Mouse (Mus musculus) limb, embryonic 13.5 days (tissue): ENCODE measurements around the gene Sh3bp1. TPM values are rescaled to one million over a fixed set of nuclear protein-coding genes. Genes with fewer than 3 reads are reported as not detected.
"Not testable (repeated sequence)": the region's sequence is repeated elsewhere in the genome, so short reads cannot be mapped to it uniquely, and the experiment has no call there.

Experiments used
- ATAC-seq: fragments of 200-750 bp; cut with Nextera tagmentation; 2 replicates; pipeline ENCODE4 v1.8.0; 2017; ENCODE audit warnings: low read depth, moderate number of reproducible peaks, moderate TSS enrichment; ENCODE audit not compliant: low FRiP score
- H3K27ac ChIP-seq: fragments of 300-500 bp; sonication (generic); 2 replicates; pipeline ENCODE4 v1.5.1; 2015; ENCODE audit warnings: inconsistent platforms, mild to moderate bottlenecking, moderate library complexity
- H3K27me3 ChIP-seq: fragments of 300-500 bp; sonication (generic); 2 replicates; pipeline ENCODE4 v1.6.1; 2015; ENCODE audit warnings: mild to moderate bottlenecking, inconsistent platforms
- H3K36me3 ChIP-seq: fragments of 300-500 bp; sonication (generic); 2 replicates; pipeline ENCODE4 v1.6.1; 2015; ENCODE audit warnings: inconsistent platforms, mild to moderate bottlenecking, moderate library complexity
- H3K4me1 ChIP-seq: fragments of 300-500 bp; sonication (generic); 2 replicates; pipeline ENCODE4 v1.6.1; 2015; ENCODE audit warnings: inconsistent platforms
- H3K4me2 ChIP-seq: fragments of 300-500 bp; sonication (generic); replicated peaks from 2 replicates; pipeline ENCODE4 v1.6.1; 2015; ENCODE audit warnings: inconsistent platforms, mild to moderate bottlenecking, moderate library complexity
- H3K4me3 ChIP-seq: fragments of 300-500 bp; sonication (generic); 2 replicates; pipeline ENCODE4 v1.5.1; 2015; ENCODE audit warnings: moderate library complexity, mild to moderate bottlenecking, inconsistent platforms
- H3K9ac ChIP-seq: fragments of 300-500 bp; sonication (generic); 2 replicates; pipeline ENCODE4 v1.6.1; 2015; ENCODE audit warnings: mild to moderate bottlenecking, inconsistent platforms
- H3K9me3 ChIP-seq: fragments of 300-500 bp; sonication (generic); 2 replicates; pipeline ENCODE4 v1.6.1; 2016; ENCODE audit warnings: inconsistent platforms
- WGBS: fragments of 180-500 bp; shearing (Covaris S2); methylation state at CpG from one replicate; pipeline ENCODE4 v1.1.7; 2015; 5-methylcytosine and 5-hydroxymethylcytosine counted together
- polyA plus RNA-seq: library from polyadenylated mRNA; unstranded; fragments of >200 nt; fragmentation: Nextera tagmentation; extraction: Ambion mirVana; gene quantifications from 2 replicates; pipeline ENCODE4 v1.2.1, GENCODE M21; 2015

Gene Sh3bp1
- polyA plus RNA-seq, 1 experiment from 2014 or later = 51.3 TPM

GRCm38 (mm10) chr15:78868398-78868797 lies 31.2 kb upstream of the Sh3bp1 start:
- Histone ChIP-seq H3K4me2 (no peak overlapping the region), H3K27ac (peak overlapping the region; percentile 67), H3K36me3 (no peaks in the 10 kb centered on the region), H3K27me3 (no peaks in the 10 kb centered on the region), H3K4me1 (peaks cover 16% of the 10 kb centered on the region), H3K9me3 (no peaks in the 10 kb centered on the region), H3K4me3 (no peak overlapping the region), H3K9ac (no peak overlapping the region; the same call in 1 of the 2 replicates)
- 13% methylated on average over 9 of the region's 9 CpGs for WGBS
- peak; percentile 57; the same call in 1 of the 2 replicates for ATAC-seq

- ATAC-seq = peak; percentile 38; the same call in 1 of the 2 replicates
- Histone ChIP-seq H3K4me2 (no peak overlapping the region), H3K9me3 (no peaks in the 10 kb centered on the region), H3K27ac (peak overlapping the region; percentile 67), H3K4me3 (no peak overlapping the region), H3K4me1 (peaks cover 13% of the 10 kb centered on the region), H3K36me3 (no peaks in the 10 kb centered on the region), H3K9ac (no peak overlapping the region; the same call in 1 of the 2 replicates), H3K27me3 (no peaks in the 10 kb centered on the region)
- 56% methylated on average over 7 of the region's 7 CpGs for WGBS
Observed at GRCm38 (mm10) chr15:78868826-78869233, 30.7 kb upstream of the Sh3bp1 start.

- ATAC-seq = no peak
- Histone ChIP-seq H3K9ac (no peak overlapping the region), H3K27me3 (no peaks in the 10 kb centered on the region), H3K4me1 (peaks cover 13% of the 10 kb centered on the region), H3K36me3 (no peaks in the 10 kb centered on the region), H3K4me3 (no peak overlapping the region), H3K27ac (no peak overlapping the region), H3K4me2 (no peak overlapping the region), H3K9me3 (no peaks in the 10 kb centered on the region)
- WGBS = 27% methylated on average over 6 of the region's 6 CpGs
Observed at GRCm38 (mm10) chr15:78869775-78870174, 29.8 kb upstream of the Sh3bp1 start.

GRCm38 (mm10) chr15:78872021-78872608 lies 27.5 kb upstream of the Sh3bp1 start:
- Histone ChIP-seq H3K9ac (no peak overlapping the region), H3K9me3 (no peaks in the 10 kb centered on the region), H3K36me3 (no peaks in the 10 kb centered on the region), H3K4me2 (no peak overlapping the region), H3K4me3 (no peak overlapping the region), H3K27me3 (no peaks in the 10 kb centered on the region), H3K4me1 (peaks cover 30% of the 10 kb centered on the region), H3K27ac (no peak overlapping the region)
- ATAC-seq = no peak
- WGBS = 49% methylated on average over 5 of the region's 5 CpGs

GRCm38 (mm10) chr15:78873803-78874435 lies 25.6 kb upstream of the Sh3bp1 start:
- Histone ChIP-seq H3K4me2 (no peak overlapping the region), H3K9me3 (no peaks in the 10 kb centered on the region), H3K4me3 (no peak overlapping the region), H3K27ac (no peak overlapping the region), H3K4me1 (peaks cover 30% of the 10 kb centered on the region), H3K9ac (no peak overlapping the region), H3K27me3 (no peaks in the 10 kb centered on the region), H3K36me3 (no peaks in the 10 kb centered on the region)
- 53% methylated on average over 13 of the region's 13 CpGs for WGBS
- no peak for ATAC-seq

- no peaks in the 10 kb centered on the region; the same call in 1 of the 2 replicates for H3K36me3 ChIP-seq
- no peak overlapping the region for H3K4me3 ChIP-seq
- 78% methylated on average over 8 of the region's 8 CpGs for WGBS
- no peak for ATAC-seq
- H3K27ac ChIP-seq = no peak overlapping the region
- no peaks in the 10 kb centered on the region for H3K9me3 ChIP-seq
- no peak overlapping the region; the same call in 1 of the 2 replicates for H3K9ac ChIP-seq
- H3K4me2 ChIP-seq = no peak overlapping the region
- peaks cover 38% of the 10 kb centered on the region for H3K4me1 ChIP-seq
- H3K27me3 ChIP-seq = no peaks in the 10 kb centered on the region
Observed at GRCm38 (mm10) chr15:78874989-78875388, 24.6 kb upstream of the Sh3bp1 start.

- Histone ChIP-seq H3K36me3 (peaks cover 5% of the 10 kb centered on the region; the same call in 1 of the 2 replicates), H3K27me3 (no peaks in the 10 kb centered on the region), H3K9me3 (no peaks in the 10 kb centered on the region), H3K4me3 (peak overlapping the region; percentile 70; the same call in 1 of the 2 replicates), H3K9ac (no peak overlapping the region), H3K4me2 (peak overlapping the region; percentile 91), H3K27ac (peak overlapping the region; percentile 98), H3K4me1 (peaks cover 38% of the 10 kb centered on the region)
- no peak for ATAC-seq
- WGBS = 83% methylated on average over 5 of the region's 5 CpGs
Observed at GRCm38 (mm10) chr15:78875537-78875936, 24.0 kb upstream of the Sh3bp1 start.

GRCm38 (mm10) chr15:78876258-78876696 lies 23.3 kb upstream of the Sh3bp1 start:
- peak; percentile 16; the same call in 1 of the 2 replicates for ATAC-seq

GRCm38 (mm10) chr15:78876991-78877809 lies 22.4 kb upstream of the Sh3bp1 start, which contains the start of gene Gga1:
Gene Gga1, plus strand, starts transcription at chr15:78877190.
- WGBS = under 1% methylated on average over 78 of the region's 95 CpGs
- peaks cover 38% of the 10 kb centered on the region for H3K4me1 ChIP-seq

More at GRCm38 (mm10) chr15:78876258-78876696, 23.3 kb upstream of the Sh3bp1 start:
- H3K27ac ChIP-seq = peak overlapping the region; percentile 98
- peak overlapping the region; percentile 89 for H3K9ac ChIP-seq
- no peaks in the 10 kb centered on the region for H3K27me3 ChIP-seq
- H3K36me3 ChIP-seq = peaks cover 13% of the 10 kb centered on the region; the same call in 1 of the 2 replicates
- H3K9me3 ChIP-seq = no peaks in the 10 kb centered on the region
- WGBS = 4% methylated on average over 17 of the region's 17 CpGs
- peak overlapping the region; percentile 91 for H3K4me2 ChIP-seq
- H3K4me1 ChIP-seq = peaks cover 38% of the 10 kb centered on the region
- H3K4me3 ChIP-seq = peak overlapping the region; percentile 70

GRCm38 (mm10) chr15:78877810-78878390 lies 21.7 kb upstream of the Sh3bp1 start:
- H3K9me3 ChIP-seq = no peaks in the 10 kb centered on the region
- H3K4me3 ChIP-seq = peak overlapping the region; percentile 70
- H3K27me3 ChIP-seq = no peaks in the 10 kb centered on the region
- no peak for ATAC-seq
- H3K9ac ChIP-seq = peak overlapping the region; percentile 89
- H3K4me1 ChIP-seq = peaks cover 38% of the 10 kb centered on the region
- peaks cover 29% of the 10 kb centered on the region for H3K36me3 ChIP-seq
- WGBS = under 1% methylated on average over 15 of the region's 17 CpGs
- H3K27ac ChIP-seq = peak overlapping the region; percentile 98
- peak overlapping the region; percentile 91 for H3K4me2 ChIP-seq

More at GRCm38 (mm10) chr15:78876991-78877809, 22.4 kb upstream of the Sh3bp1 start, which contains the start of gene Gga1:
- H3K9ac ChIP-seq = peak within 1 kb of the TSS; percentile 89
- peak within 1 kb of the TSS; percentile 91 for H3K4me2 ChIP-seq
- peak within 1 kb of the TSS; percentile 70 for H3K4me3 ChIP-seq
- H3K36me3 ChIP-seq = peaks cover 22% of the 10 kb centered on the region
- H3K27me3 ChIP-seq = no peaks in the 10 kb centered on the region
- peak within 1 kb of the TSS; percentile 98 for H3K27ac ChIP-seq
- H3K9me3 ChIP-seq = no peaks in the 10 kb centered on the region
- peak; percentile 89 for ATAC-seq

GRCm38 (mm10) chr15:78878792-78879516 lies 20.6 kb upstream of the Sh3bp1 start:
- H3K4me2 ChIP-seq = peak overlapping the region; percentile 91
- H3K4me3 ChIP-seq = peak overlapping the region; percentile 70; the same call in 1 of the 2 replicates
- ATAC-seq, H3K9me3 ChIP-seq, H3K27me3 ChIP-seq: not testable (repeated sequence)
- peaks cover 39% of the 10 kb centered on the region for H3K36me3 ChIP-seq
- peaks cover 36% of the 10 kb centered on the region for H3K4me1 ChIP-seq
- WGBS = 42% methylated on average over 7 of the region's 7 CpGs
- peak overlapping the region; percentile 16; the same call in 1 of the 2 replicates for H3K27ac ChIP-seq
- 0 out of 2 replicates have a peak overlapping the region, but pooled peaks have one; percentile 32 for H3K9ac ChIP-seq
